Mouse (Mus musculus) right cerebral cortex, adult 2 months (tissue): ENCODE results near the gene Ppp1r13l.

Experiments used
- DNase-seq, 2 experiments: peaks; one replicate each; pipeline ENCODE4 v3.0.0; 2021 to 2022; ENCODE audit warnings: low spot score in 2 of 2

Gene Ppp1r13l

GRCm38 (mm10) chr7:19365376-19365775 is 5.8 kb downstream of the Ppp1r13l start:
- DNase-seq: no peak

DNA sequence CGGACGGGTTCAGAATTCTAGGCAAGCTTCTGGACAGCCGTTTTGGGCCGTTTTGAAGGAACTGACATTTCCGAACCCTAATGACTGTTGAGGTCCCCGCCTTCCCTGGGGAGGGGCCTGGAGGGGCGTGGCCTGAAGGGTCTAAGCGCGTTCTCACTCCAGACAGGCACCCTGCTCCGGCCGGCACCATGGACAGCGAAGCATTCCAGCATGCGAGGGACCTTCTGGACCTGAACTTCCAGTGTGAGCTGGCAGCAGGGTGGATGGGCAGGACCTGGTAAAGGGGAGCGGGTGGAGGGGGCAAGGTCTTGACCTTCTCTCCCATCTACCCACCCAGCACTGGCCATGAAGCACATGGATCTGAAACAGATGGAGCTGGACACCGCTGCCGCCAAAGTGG is 8.8 kb downstream of the Ppp1r13l start:
- no peak for DNase-seq

DNA sequence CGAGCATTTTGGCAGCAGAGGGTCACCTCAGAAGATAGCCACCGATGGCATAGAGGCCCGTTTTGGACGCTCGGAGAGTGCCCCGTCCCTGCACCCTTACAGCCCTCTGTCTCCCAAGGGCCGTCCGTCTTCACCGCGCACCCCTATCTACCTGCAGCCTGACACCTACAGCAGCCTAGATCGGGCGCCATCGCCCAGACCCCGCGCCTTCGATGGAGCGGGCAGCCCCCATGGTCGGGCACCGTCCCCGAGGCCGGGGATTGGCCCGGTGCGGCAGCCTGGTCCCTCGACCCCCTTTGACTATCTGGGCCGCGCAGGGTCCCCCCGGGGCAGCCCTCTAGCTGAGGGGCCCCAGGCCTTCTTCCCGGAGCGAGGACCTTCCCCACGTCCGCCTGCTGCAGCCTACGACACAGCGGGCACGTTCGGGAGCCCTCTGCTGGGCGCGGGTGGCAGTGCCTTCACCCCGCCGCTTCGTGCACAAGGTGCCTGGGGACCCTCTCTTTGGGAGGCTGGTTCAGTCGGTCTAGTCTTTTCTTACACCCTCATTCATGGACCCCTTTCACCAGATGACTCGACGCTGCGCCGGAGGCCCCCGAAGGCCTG is 10.4 kb downstream of the Ppp1r13l start:
- DNase-seq: peak; percentile 69 to 70

GRCm38 (mm10) chr7:19373367-19373766 is 13.8 kb downstream of the Ppp1r13l start:
- DNase-seq: no peak

DNA sequence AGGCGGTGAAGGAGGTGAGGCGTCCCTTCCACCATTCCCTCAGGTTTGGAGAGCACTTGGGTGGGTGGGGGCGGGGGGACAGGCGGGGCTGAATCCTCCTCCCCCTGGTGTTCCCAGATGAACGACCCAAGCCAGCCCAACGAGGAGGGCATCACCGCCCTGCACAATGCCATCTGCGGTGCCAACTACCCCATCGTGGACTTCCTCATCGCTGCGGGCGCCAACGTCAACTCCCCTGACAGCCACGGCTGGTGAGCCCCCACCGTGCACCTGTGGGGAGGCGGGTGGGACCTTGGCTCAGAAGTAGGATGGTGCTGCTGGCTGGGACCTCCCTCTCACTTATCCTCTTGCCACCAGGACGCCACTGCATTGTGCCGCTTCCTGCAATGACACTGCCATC is 15.8 kb downstream of the Ppp1r13l start:
- DNase-seq: no peak

GRCm38 (mm10) chr7:19376019-19376418 is 16.5 kb downstream of the Ppp1r13l start:
- no peak for DNase-seq

DNA sequence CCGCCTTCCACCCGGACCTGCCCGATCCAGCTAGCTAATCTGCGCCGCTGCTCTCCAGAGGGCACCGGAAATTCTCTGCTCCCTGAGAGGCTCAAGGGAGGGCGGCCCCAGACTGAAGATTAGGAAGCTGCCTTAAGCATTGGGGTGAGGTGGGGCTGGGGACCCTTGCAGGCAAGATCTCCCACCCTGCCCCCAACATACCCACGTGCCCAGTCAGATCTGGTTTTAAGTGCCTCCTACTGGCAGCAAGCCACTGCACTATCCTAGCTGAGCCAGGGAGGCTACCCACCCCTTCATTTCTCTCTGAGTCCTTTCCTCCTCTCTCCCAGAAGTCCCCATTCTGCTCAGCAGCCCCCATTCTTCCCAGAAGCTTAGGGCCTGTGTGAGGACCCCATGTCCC is 18.5 kb downstream of the Ppp1r13l start:
- DNase-seq: no peak

DNA sequence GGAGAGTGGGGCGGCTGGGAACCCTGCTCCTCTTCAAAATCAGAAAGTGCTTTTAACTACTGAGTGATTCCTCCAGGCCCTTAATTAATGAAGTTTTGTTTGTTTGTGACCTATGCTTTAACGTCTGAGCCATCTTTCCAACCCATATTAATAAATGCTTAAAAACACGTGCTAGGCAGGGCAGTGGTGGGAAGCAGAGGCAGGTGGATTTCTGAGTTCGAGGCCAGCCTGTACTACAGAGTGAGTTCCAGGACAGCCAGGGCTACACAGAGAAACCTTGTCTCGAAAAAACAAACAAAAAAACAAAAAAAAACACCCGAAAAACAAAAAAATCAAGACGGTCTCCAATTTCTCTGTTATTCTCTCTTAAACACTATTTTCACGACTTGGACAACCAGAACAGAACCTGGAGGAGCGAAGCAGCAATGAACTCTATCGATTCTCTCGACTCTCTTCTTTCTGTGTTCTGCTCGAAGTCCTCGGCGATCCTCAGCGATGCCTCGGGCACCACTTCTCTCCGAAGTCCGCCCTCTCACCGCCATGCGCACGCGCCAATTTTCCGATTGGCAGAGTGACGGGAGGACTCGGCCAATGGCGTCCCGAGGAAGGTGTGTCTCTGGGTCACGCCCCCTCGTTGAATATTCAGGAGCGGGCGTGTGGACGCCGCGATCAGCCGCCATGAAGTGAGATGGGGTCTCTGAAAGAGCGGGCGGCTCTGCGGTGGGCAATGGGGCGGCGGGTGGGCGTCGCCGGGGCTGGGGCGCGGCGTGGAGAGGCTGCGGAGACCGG is 22.0 kb downstream of the Ppp1r13l start, which contains the start of gene Ercc2:
Gene Ercc2 (plus strand): TSS at position 634 of the 789 bp plus-strand sequence.
- peak; percentile 98 to 100 for DNase-seq

GRCm38 (mm10) chr7:19382166-19382541 is 22.6 kb downstream of the Ppp1r13l start:
- DNase-seq: no peak

DNA sequence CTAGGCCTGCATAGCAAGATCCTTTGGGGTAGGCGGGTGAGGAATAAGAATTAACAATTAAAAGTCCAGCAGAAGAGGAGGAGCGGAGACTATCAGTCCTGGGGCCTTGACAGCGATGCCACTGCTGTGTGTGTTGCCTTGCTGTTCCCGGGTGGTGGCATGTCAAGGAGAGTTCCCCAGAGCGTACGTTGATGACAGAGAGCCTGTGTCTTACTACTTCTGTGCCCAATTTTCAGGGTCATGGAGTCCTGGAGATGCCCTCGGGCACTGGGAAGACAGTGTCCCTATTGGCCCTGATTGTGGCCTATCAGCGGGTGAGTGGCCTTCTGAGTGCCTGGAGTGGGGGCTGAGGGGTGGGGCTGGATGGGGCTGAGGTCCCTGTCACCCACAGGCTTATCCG is 24.2 kb downstream of the Ppp1r13l start:
- no peak for DNase-seq

GRCm38 (mm10) chr7:19388699-19389413 is 29.3 kb downstream of the Ppp1r13l start:
- peak in 1 of 2 experiments; percentile 37 for DNase-seq

DNA sequence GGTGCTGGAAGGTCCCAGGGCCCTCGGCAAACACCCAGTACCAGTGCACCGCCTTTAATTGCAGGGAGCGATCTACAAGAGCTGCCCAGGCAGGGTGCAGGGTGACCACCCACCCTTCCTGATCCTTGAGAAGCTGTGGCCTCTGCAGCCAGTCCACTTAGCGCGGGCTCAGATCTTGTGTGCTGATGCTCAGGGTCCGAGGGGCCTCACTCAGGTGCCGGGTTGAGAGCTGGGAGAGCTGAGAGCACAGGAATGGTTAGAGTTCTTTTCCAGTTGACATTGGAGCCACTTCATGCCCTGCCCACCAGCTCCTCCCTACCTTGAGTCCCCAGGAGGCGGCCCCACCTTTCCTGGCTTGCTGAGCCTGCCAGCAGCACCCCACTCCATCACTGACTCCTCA is 34.9 kb downstream of the Ppp1r13l start:
- no peak for DNase-seq

GRCm38 (mm10) chr7:19399496-19400280 is 40.1 kb downstream of the Ppp1r13l start:
- no peak for DNase-seq

GRCm38 (mm10) chr7:19400946-19401345 is 41.4 kb downstream of the Ppp1r13l start:
- no peak for DNase-seq

DNA sequence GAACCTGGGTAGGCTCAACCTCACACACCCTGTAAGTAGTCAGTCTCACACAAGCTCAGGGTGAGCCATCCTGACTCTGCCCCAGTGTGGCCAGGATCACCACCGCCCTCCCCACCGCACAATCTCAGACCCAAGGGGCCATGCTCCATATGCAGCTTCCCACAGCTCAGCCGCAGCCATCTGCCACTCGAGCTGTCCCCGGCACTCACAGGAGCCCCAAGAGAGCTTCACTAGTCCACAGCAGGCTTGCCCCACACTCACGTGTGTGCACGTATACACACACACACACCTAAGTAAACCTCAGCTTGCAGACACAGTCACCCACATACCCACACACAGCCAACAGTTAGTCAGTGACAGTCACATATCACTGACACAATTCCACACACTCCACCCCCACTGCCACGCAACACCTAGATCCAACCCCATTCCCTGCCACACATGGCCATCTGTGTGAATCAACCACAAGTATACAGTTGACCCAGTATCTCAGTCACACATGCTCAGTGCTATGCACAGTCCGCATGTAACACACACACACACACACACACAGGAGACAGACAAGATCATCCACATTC is 43.1 kb downstream of the Ppp1r13l start:
- no peak for DNase-seq

- DNase-seq: peak in 1 of 2 experiments; percentile 28
These were observed 44.3 kb downstream of the Ppp1r13l start, which contains the start of gene Klc3 for GRCm38 (mm10) chr7:19403731-19404296. Klc3 (minus strand) TSS chr7:19404104.

DNA sequence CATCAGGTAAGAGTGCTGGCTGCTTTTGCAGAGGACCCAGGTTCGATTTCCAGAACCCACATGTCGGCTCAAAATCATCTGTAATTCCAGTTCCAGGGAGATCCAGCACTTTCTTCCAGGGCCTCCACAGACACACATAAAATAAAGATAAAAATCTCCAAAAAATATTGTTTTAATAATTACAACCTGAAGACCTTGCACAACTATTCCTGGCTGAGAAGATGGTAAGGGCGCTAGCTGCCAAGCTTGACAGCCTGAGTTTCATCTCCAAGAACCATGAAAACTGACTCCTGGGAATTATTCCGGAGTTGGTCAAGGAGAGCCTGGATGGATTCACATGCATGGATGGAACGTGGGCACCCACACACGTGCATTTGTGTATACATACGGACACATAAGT is 44.9 kb downstream of the Ppp1r13l start, which contains the start of gene Ckm:
Gene Ckm (plus strand): TSS at position 301 of the 400 bp plus-strand sequence.
- no peak for DNase-seq

DNA sequence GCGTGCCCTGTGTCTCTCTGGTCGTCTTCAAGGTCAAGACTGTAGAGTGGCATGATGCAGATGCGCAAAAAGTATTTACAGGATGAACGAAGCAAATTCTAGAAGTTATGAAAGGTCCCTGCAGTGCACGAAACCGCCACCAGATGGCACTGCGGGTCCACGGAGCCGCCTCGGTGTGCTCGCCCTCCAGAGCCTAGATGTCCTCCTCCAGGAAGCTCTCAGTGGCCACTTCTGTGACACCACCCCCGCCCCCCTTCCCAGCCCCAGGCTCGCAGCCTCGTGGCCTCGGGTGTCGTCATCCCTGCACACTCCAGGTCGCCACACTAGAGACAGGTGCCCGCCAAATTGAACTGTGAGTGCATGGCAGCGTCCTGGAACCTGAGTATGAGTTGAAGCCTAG is 45.9 kb downstream of the Ppp1r13l start:
- peak; percentile 86 for DNase-seq

- DNase-seq: no peak
These were observed 50.2 kb downstream of the Ppp1r13l start for GRCm38 (mm10) chr7:19409753-19410152.

DNA sequence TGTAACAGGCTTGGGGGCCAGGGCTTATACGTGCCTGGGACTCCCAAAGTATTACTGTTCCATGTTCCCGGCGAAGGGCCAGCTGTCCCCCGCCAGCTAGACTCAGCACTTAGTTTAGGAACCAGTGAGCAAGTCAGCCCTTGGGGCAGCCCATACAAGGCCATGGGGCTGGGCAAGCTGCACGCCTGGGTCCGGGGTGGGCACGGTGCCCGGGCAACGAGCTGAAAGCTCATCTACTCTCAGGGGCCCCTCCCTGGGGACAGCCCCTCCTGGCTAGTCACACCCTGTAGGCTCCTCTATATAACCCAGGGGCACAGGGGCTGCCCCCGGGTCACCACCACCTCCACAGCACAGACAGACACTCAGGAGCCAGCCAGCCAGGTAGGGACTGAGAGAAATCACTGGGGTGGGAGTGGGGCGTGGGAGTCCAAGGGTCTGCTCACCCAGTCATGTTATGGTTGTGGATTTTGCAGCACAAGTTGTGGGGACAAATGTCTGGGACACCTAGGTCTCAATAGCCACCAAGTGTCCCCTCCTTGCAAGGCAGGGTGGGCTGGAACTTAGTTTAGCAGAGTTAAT is 51.3 kb downstream of the Ppp1r13l start:
- DNase-seq: no peak

GRCm38 (mm10) chr7:19411783-19412182 is 52.2 kb downstream of the Ppp1r13l start:
- no peak for DNase-seq
